Mouse (Mus musculus) G1E-ER4 (cell line): ENCODE measurements around the gene Nol9. TPM values are rescaled to one million over a fixed set of nuclear protein-coding genes. Genes with fewer than 3 reads are reported as not detected.

Experiments used
- GATA1 ChIP-seq: IDR thresholded peaks from one replicate; pipeline ENCODE4 v1.8.0; 2012; ENCODE audit warnings: low read length, inconsistent platforms
- polyA plus RNA-seq: library from polyadenylated mRNA; stranded (reverse); fragments of >175 nt; gene quantifications from 2 replicates; pipeline ENCODE4 v1.2.3, GENCODE M21; 2012

Nol9 gene
- polyA plus RNA-seq, 1 experiment, result 93.4 TPM

- TF ChIP-seq GATA1, result no peak
These were observed 30.5 kb upstream of the Nol9 start, which contains the start of gene Klhl21 for GRCm38 (mm10) chr4:152008622-152009075. Gene Klhl21, plus strand, starts transcription at chr4:152008803.

DNA sequence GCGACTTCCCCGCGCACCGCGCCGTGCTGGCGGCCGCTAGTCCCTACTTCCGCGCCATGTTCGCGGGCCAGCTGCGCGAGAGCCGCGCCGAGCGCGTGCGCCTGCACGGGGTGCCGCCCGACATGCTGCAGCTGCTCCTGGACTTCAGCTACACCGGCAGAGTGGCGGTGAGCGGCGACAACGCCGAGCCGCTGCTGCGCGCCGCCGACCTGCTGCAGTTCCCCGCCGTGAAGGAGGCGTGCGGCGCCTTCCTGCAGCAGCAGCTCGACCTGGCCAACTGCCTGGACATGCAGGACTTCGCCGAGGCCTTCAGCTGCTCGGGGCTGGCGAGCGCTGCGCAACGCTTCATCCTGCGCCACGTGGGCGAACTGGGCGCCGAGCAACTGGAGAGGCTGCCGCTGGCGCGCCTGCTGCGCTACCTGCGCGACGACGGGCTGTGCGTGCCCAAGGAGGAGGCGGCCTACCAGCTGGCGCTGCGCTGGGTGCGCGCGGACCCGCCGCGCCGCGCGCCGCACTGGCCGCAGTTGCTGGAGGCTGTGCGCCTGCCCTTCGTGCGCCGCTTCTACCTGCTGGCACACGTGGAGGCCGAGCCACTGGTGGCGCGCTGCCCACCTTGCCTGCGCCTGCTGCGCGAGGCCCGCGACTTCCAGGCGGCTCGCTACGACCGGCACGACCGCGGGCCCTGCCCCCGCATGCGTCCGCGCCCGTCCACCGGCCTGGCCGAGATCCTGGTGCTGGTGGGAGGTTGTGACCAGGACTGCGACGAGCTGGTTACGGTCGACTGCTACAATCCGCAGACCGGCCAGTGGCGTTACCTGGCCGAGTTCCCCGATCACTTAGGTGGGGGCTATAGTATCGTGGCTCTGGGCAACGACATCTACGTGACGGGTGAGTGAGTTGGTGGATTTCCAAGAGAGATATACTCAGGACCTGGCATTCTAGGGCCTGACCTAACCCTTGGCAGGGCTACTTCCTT, 29.8 kb upstream of the Nol9 start:
- TF ChIP-seq GATA1, result no peak

DNA sequence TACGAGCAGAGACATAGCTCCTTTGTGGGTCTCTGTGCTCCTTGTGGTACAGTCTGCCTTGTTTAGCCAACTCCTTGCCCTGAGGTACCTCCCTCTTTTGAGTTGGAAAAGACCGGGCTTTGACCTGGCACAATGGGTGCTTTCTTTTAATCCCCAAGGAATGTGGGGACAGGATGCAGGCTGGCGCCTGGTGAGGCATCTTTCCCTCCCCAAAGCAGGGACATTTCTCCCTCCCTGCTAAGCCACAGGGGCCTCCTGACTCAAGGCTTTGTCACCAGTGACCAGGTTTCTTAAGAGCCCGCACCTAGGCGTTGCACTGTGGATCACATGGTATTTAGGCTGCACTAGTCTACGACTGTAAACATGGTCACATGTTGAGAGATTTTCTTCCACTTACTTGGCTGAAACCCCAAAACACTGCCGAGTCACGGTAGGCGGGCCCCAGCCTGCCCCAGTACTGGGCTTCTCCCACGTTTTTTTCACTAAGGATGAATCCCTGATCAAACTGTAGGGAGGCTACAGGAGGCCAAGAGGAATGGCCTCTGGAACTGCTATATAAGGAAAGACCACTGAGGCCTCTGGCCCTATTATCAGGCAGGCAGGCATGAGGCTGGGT, 28.9 kb upstream of the Nol9 start:
- TF ChIP-seq GATA1, result no peak

- no peak for TF ChIP-seq GATA1
These were observed 28.4 kb upstream of the Nol9 start for GRCm38 (mm10) chr4:152010707-152011134.

- no peak for TF ChIP-seq GATA1
These were observed 27.9 kb upstream of the Nol9 start for GRCm38 (mm10) chr4:152011171-152011760.

DNA sequence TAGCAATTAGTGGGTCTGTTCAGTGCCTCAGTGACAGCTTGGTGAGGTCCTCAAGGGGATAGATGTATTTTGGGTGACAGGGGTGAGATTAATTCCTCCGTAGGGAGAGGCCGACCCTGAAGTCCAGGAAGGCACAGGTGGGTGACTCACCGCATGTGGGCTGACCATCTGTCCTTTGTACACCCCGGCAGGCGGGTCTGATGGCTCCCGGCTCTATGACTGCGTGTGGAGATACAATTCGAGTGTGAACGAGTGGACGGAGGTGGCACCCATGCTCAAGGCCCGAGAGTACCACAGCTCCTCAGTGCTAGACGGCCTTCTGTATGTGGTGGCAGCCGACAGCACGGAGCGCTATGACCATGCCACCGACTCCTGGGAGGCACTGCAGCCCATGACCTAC, 27.0 kb upstream of the Nol9 start:
- no peak for TF ChIP-seq GATA1

- TF ChIP-seq GATA1, result no peak
These were observed 25.9 kb upstream of the Nol9 start for GRCm38 (mm10) chr4:152013036-152013813.

- no peak for TF ChIP-seq GATA1
These were observed 20.0 kb upstream of the Nol9 start for GRCm38 (mm10) chr4:152019073-152019472.

GRCm38 (mm10) chr4:152020024-152020423, 19.1 kb upstream of the Nol9 start:
- TF ChIP-seq GATA1, result no peak

GRCm38 (mm10) chr4:152021568-152022097, 17.5 kb upstream of the Nol9 start:
- TF ChIP-seq GATA1, result no peak

- no peak for TF ChIP-seq GATA1
These were observed 16.6 kb upstream of the Nol9 start for GRCm38 (mm10) chr4:152022506-152022905.

GRCm38 (mm10) chr4:152024525-152024924, 14.6 kb upstream of the Nol9 start:
- TF ChIP-seq GATA1, result no peak

GRCm38 (mm10) chr4:152026751-152027508, 12.2 kb upstream of the Nol9 start:
- no peak for TF ChIP-seq GATA1

DNA sequence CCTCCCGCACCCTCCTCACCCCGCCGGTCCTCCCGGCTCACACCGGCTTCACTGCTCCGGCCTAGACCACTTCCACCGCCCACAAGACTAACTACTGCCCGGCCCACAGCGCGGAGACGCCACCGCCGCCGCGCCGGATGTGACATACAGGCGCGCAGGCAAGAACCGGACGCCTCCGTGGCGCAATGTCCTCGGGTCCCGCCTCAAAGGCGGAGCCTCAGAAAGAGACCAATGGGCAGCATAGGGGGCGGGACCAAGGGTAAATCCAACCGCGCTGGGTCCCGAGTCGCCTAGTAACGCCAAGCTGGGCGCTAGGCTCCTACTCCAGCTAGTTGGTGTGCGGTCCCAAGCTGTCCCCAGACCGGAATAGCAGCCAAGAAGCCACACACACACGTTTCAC, 11.6 kb upstream of the Nol9 start, which contains the start of gene Zbtb48:
TSS of gene Zbtb48 (minus strand) at position 148 of the 400 bp plus-strand sequence.
- no peak for TF ChIP-seq GATA1
